Mouse (Mus musculus) ovary, postnatal 14 days (tissue): ENCODE results near the gene Sult2a7.

ENCODE experiments used
- DNase-seq: peaks from one replicate; pipeline ENCODE4 v3.0.0; 2022; ENCODE audit warnings: low spot score

Gene Sult2a7

DNA sequence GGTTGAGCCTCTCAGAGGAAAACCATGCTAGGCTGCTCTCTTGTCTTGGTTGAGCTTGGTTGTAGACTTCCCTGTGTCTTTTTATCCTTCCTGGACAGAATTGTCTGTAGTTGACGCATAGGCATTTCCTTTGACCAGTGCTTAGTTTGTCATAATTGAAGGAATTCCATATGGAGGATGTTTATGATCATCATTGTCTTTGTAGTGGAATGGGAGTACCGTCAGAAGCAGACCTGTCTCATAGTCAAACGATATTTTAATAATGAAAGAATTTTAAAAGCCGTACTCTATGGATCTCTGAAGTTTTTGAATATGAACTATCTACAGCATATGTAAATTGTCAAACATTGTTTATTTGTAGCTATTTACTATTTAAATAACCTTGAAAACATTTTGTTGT, at the start of gene Sult2a7:
Sult2a7 (minus strand) TSS at position 101 of the 400 bp plus-strand sequence.
- DNase-seq: no peak

DNA sequence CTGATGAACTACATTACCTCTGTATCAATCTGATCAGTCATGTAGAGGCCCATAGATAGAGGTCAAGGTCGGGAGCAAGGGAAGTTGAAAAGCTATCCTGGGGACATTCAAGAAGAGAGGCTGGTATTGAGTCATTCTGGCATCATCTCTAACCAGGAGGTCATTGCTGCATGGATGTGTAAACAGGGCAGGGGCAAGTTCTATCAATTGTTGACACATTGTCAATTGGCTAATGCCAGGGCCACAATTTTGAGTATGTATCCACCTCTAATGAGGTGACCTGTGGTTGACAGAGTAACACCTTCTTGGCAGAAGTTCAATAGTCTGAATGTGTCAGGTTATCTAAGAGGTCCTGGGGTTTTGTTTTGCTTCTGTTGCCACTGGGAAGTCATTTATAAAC, 31.2 kb upstream of the Sult2a7 start:
- DNase-seq: no peak

DNA sequence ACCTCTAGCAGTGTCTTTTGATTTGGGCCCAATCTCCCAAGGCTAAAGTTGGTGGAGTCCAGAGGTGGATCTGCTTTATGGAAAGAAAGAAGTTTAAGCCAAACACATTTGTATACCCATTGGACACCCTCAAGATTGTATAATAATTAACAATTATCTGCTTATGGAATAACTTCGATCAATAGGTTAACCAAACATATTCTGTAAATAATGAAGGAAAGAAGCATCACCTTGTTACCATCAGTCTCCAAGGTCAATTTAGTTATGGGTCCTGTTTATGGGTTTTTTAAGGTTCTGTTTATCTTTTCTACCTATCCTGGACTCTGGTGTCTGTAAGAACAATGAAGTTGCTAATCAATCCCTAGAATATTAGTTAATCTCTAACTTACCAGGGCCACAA, 28.6 kb upstream of the Sult2a7 start:
- no peak for DNase-seq

DNA sequence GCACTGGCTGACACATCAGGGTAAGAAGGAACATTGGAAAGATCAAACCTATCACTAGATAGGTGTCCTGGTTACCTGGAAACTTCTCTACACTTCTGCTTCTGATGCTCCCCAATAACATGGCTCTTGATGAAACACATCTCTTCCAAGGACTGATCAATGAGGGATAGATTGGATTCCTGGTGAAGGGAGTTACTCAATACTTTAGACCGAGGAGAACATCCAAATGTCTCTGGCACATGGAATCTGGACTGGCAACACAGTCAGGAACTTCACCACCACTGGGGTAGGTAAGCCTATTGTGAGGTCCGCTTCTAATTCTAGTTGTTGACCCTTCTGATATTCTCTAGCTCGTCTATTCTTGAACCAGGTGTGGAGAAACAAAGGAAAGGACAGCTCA, 24.3 kb upstream of the Sult2a7 start:
- DNase-seq: no peak

DNA sequence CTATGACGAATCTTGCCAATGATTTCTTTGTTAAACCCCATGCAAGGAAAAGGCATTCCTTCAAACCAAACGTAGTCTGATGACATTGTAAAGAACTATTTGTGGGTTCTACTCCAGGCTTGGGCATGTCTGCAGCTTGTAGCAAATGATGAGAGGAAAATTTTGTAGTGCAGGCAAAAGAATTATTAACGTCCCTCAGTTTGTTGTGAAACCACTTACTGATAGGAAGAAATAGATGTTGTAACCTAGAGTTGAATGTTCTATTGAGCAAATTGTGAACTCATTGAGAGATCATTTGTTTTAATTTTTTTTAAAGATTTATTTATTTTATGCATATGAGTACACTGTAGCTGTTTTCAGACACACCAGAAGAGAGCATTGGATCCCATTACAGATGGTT, 1.1 kb downstream of the Sult2a7 start:
- DNase-seq: no peak

DNA sequence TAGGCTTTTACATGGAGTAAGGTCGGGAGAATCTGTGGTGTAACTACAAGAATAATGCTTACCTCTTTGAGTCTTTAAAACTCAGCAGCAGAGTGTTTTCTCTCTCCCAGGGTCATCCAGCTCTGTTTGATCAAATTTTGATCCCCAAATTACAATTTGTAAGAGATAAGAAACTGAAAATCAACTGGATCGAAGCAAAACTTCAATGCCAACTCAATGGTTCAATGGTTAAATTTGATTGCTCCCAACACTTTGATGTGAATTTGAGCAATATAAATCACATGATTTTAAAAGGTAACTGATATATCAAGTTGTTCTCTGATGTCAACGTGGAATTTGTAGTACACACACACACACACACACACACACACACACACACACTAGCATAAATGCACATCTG, 47.5 kb downstream of the Sult2a7 start, which contains the start of gene Sult2a8:
Sult2a8 (minus strand) TSS at position 236 of the 400 bp plus-strand sequence.
- DNase-seq: no peak

DNA sequence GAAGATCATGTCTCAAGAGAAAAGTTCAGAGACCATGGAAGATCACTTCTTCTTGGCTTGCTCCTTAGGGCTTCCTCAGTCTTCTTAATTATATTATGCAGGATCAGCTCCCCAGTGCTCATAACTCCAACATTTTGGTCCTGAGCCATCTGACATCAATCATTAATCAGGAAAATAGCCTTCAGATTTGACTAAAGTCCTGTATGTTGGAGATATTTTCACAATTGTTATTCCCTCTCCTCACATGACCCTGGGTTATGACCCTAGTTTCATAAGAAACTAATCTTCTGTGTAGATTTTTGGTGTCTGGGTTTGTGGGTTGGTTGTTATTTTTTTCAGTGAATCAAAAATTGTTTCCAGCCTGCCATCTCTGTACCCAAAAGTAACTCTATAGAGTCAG, 54.4 kb downstream of the Sult2a7 start:
- no peak for DNase-seq

DNA sequence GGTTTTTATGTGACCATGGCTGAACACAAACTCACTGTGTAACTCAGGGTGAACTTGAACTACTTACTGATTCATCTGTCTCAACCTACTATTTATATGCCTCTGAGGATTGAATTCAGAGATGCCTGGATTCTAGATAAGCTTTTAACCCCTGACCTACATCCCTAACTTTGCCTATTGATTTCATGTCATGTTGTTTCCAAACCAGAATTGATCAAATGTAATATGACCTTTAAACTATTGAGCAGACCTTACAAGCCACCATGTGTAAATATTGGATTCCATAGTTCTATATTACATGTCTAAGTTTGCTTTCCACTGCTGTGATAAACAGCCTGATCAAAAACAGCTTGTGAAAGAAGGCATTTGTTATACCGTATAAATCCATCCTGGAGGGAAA, 55.5 kb downstream of the Sult2a7 start:
- DNase-seq: no peak

DNA sequence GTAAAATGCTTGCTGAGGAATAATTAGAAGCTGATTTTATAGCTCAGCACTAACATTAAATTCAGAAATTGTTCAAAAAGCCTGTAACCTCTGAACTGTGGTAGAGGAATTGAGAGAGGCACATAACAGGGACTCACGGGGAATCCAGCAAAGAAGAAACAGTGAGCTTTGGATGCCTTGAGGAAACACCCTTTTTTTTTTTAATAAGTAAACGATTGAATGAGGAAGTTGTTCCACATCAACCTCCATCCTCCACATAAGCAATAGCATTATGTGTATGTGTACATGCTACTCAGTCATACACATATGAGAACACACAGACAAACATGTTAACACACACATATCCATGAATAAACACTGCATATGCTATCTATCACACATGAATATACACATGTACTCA, 56.0 kb downstream of the Sult2a7 start:
- no peak for DNase-seq
